In genomic region chr3:50694497-50694896, GRCm38 (mm10) we compare ENCODE assay signal across 8 mouse cellular contexts.
DNase-seq lines count a peak whose midpoint lies in the region; ATAC-seq and TF ChIP-seq lines count a peak whose summit lies in the region.

No protein-coding gene starts in this region.

- H3K36me3 ChIP-seq in lung, embryonic 14.5 days (ENCODE audit: insufficient read depth), result no peaks in the 10 kb centered on the region

- 25% methylated on average over 8 of the region's 8 CpGs for WGBS in lung, embryonic 14.5 days
- WGBS in lung, adult 2 months, result 21% methylated on average over 8 of the region's 8 CpGs

- no peak for TF ChIP-seq POLR2A in lung, adult 2 months (IDR thresholded peaks at IDR 0.05; ENCODE audit: borderline replicate concordance, extremely low read depth, low read depth, low read length)

- peak overlapping the region; percentile 52; the same call in 1 of the 2 replicates for H3K27ac ChIP-seq in lung, embryonic 14.5 days (ENCODE audit: low read depth)

- H3K4me3 ChIP-seq in lung, embryonic 14.5 days (ENCODE audit: low read depth, low read length), result no peak overlapping the region
- no peak overlapping the region for H3K4me3 ChIP-seq in lung, adult 2 months (replicated peaks; ENCODE audit: extremely low read depth, low read depth, low read length)

- peak overlapping the region; percentile 13 for H3K4me2 ChIP-seq in lung, embryonic 14.5 days

- TF ChIP-seq CTCF in lung, embryonic 14.5 days (IDR thresholded peaks at IDR 0.05; ENCODE audit: low read depth), result no peak
- no peak for TF ChIP-seq CTCF in lung, adult 2 months (IDR thresholded peaks at IDR 0.05; ENCODE audit: insufficient read depth, low read length)

- H3K4me1 ChIP-seq in lung, embryonic 14.5 days (ENCODE audit: insufficient read depth), result peaks cover 3% of the 10 kb centered on the region; the same call in 1 of the 2 replicates
- H3K4me1 ChIP-seq in lung, adult 2 months (ENCODE audit: control insufficient read depth, insufficient read depth, low read length), result no peaks in the 10 kb centered on the region; the same call in 1 of the 2 replicates

- H3K9me3 ChIP-seq in lung, embryonic 14.5 days (ENCODE audit: low read depth, low read length), result no peaks in the 10 kb centered on the region

- DNase-seq in embryo, embryonic 10.5 days (ENCODE audit: low spot score), result peak; percentile 8
- DNase-seq in embryo, embryonic 11 days, result no peak
- DNase-seq in lung, embryonic 14.5 days, result peak; percentile 82
- no peak for DNase-seq in lung, adult 2 months
- peak; percentile 8 to 44 for DNase-seq in left cerebral cortex, adult 18-20 months (ENCODE audit: low spot score in 2 of 2)
- peak; percentile 8 for DNase-seq in right cerebral cortex, postnatal 14 days
- no peak for DNase-seq in adrenal gland, adult 18-20 months (ENCODE audit: low spot score in 2 of 2)
- no peak for DNase-seq in retina, postnatal 1 day

- H3K9ac ChIP-seq in lung, embryonic 14.5 days, result no peak overlapping the region

- no peaks in the 10 kb centered on the region for H3K27me3 ChIP-seq in lung, embryonic 14.5 days (ENCODE audit: insufficient read depth, low read length)

- ATAC-seq in lung, embryonic 14.5 days (ENCODE audit: insufficient read depth), result peak; percentile 58; the same call in 1 of the 2 replicates

Comparison
In these comparisons a context has a peak if more than half of its experiments do, and no peak if none do; other contexts are left out.
1. DNase-seq: peak in embryo, embryonic 10.5 days (single experiment), lung, embryonic 14.5 days (single experiment), left cerebral cortex, adult 18-20 months (2 of 2) and right cerebral cortex, postnatal 14 days (single experiment); none in embryo, embryonic 11 days (single experiment), lung, adult 2 months (single experiment), adrenal gland, adult 18-20 months (0 of 2) and retina, postnatal 1 day (single experiment).